Mouse (Mus musculus): ENCODE data around the gene Gng12.

DNA sequence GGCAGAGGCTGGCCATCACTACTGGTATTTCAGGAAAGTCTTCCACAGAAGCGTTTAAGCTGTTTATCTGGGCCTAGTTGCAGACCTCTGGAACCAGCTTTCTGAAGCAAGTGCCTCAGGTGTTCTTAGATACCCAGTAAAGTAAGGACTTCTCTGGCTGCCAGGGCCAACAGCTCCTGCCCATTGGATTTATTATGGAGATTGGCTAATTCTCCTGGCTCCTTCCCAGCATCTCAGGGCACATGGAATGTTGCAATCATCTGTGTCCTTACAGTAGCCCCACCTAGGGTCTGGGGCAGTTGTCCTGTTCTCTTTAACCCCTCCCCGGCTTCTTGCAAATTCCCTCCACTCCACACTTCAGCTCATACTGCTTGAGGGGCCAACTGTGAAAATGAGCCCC lies 102.4 kb downstream of the Gng12 start:
- TF ChIP-seq MAFK (IDR thresholded peaks at IDR 0.05; ENCODE audit: insufficient read depth, low read depth, low read length) (no peak), ZC3H11A (IDR thresholded peaks at IDR 0.05; ENCODE audit: borderline replicate concordance, low read depth, low read length) (no peak)

Data from ES-E14 (cell line).